ENCODE assay signal across 10 mouse cellular contexts in genomic region chr10:80003374-80004232, GRCm38 (mm10). TPM values are rescaled to one million over a fixed set of nuclear protein-coding genes. Genes with fewer than 3 reads are reported as not detected.
DNase-seq lines count a peak whose midpoint lies in the region; ATAC-seq lines count a peak whose summit lies in the region.
"Had no signal": no experiment of that assay in that cellular context is flagged by ENCODE, and none has a peak within 500 bp of the region (broad histone marks: within the 10 kb centered on the region; RNA-seq: fewer than 3 reads in every experiment).

No protein-coding gene starts in this region.

- H3K9me3 ChIP-seq in liver, embryonic 16.5 days (replicated peaks; ENCODE audit: control insufficient read depth, low read length): no peaks in the 10 kb centered on the region
- H3K9me3 ChIP-seq in midbrain, embryonic 15.5 days: no peaks in the 10 kb centered on the region
- H3K9me3 ChIP-seq: neural tube, embryonic 12.5 days had no signal

- peak; percentile 40 for DNase-seq in adrenal gland, adult 2 months
- DNase-seq in adrenal gland, postnatal 10 days: no peak
- DNase-seq in 3134 (ENCODE audit: extremely low read depth, insufficient read length, low spot score): peak; percentile 69
- DNase-seq in right cerebral cortex, postnatal 25 days: no peak
- DNase-seq in frontal cortex, postnatal 10 days (ENCODE audit: low spot score in 2 of 2): no peak

- WGBS in liver, embryonic 16.5 days (ENCODE audit: insufficient replicate concordance): 41% methylated on average over 9 of the region's 9 CpGs
- 68% methylated on average over 9 of the region's 9 CpGs for WGBS in midbrain, embryonic 15.5 days

- H3K27me3 ChIP-seq in liver, embryonic 16.5 days (ENCODE audit: control insufficient read depth, insufficient read depth, low read depth, low read length): no peaks in the 10 kb centered on the region
- peaks cover 22% of the 10 kb centered on the region; the same call in 1 of the 2 replicates for H3K27me3 ChIP-seq in midbrain, embryonic 15.5 days (replicated peaks)

- ATAC-seq in erythroblast, adult 5-6 weeks (replicated peaks; ENCODE audit: low FRiP score, poor library complexity, severe bottlenecking): peak; percentile 38
- ATAC-seq in liver, embryonic 16.5 days (ENCODE audit: low read depth): peak; percentile 47
- no peak for ATAC-seq in midbrain, embryonic 15.5 days (replicated peaks)

- 0 out of 2 replicates have a peak overlapping the region, but pooled peaks have one; percentile 5 for H3K9ac ChIP-seq in liver, embryonic 16.5 days (ENCODE audit: low read depth, low read length)
- H3K9ac ChIP-seq in midbrain, embryonic 15.5 days: no peak overlapping the region
- H3K9ac ChIP-seq: neural tube, embryonic 12.5 days had no signal

- peaks cover 33% of the 10 kb centered on the region for H3K4me1 ChIP-seq in liver, embryonic 16.5 days (ENCODE audit: control insufficient read depth, low read depth, low read length)
- no peaks in the 10 kb centered on the region for H3K4me1 ChIP-seq in midbrain, embryonic 15.5 days

- peak overlapping the region; percentile 45 for H3K27ac ChIP-seq in liver, embryonic 16.5 days (ENCODE audit: low read length)
- H3K27ac ChIP-seq in midbrain, embryonic 15.5 days: no peak overlapping the region
- H3K27ac ChIP-seq: neural tube, embryonic 12.5 days had no signal

- H3K4me2 ChIP-seq in liver, embryonic 16.5 days (ENCODE audit: low read depth, low read length): no peak overlapping the region
- no peak overlapping the region for H3K4me2 ChIP-seq in midbrain, embryonic 15.5 days

- H3K36me3 ChIP-seq in liver, embryonic 16.5 days (ENCODE audit: control insufficient read depth, insufficient read depth): peaks cover 22% of the 10 kb centered on the region
- no peaks in the 10 kb centered on the region; the same call in 1 of the 2 replicates for H3K36me3 ChIP-seq in midbrain, embryonic 15.5 days (replicated peaks)

- H3K4me3 ChIP-seq in liver, embryonic 16.5 days (ENCODE audit: low read depth, low read length): no peak overlapping the region
- no peak overlapping the region for H3K4me3 ChIP-seq in midbrain, embryonic 15.5 days
- H3K4me3 ChIP-seq: neural tube, embryonic 12.5 days had no signal

RNA-seq across cellular contexts. Expression of gene Abca7, which starts 7.3 kb away (rescaled TPM):
- total RNA-seq in adrenal gland, adult 2 months (2021): 10 to 100 TPM; 18.4 to 22.9 TPM
- polyA plus RNA-seq in adrenal gland, adult 2 months (2012; rRNA removed): 28.6 TPM in 2 replicates
- total RNA-seq in adrenal gland, postnatal 10 days (2021): 10 to 100 TPM; 16.0 to 19.8 TPM
- 14.4 and 18.2 TPM in 2 replicates for total RNA-seq in erythroblast, adult 5-6 weeks (2015; ENCODE audit: low replicate concordance)
- total RNA-seq in erythroblast, adult 5-6 weeks (2017; ENCODE audit: low replicate concordance): 19.4 and 27.7 TPM in 2 replicates
- polyA plus RNA-seq in liver, embryonic 16.5 days (2015; fragmentation: Nextera tagmentation; extraction: Ambion mirVana): 8.6 and 9.0 TPM in 2 replicates
- 4.4 and 4.8 TPM in 2 replicates for polyA plus RNA-seq in midbrain, embryonic 15.5 days (2015; fragmentation: Nextera tagmentation; extraction: Ambion mirVana)

RNA-seq across cellular contexts. Expression of gene Arhgap45, which starts 12.8 kb away (rescaled TPM):
- 1 to 10 TPM; 3.9 to 6.7 TPM for total RNA-seq in adrenal gland, adult 2 months (2021)
- polyA plus RNA-seq in adrenal gland, adult 2 months (2012; rRNA removed): 11.0 and 14.6 TPM in 2 replicates
- total RNA-seq in adrenal gland, postnatal 10 days (2021): 10 to 100 TPM; 11.9 to 12.7 TPM
- 23.1 and 31.6 TPM in 2 replicates for total RNA-seq in erythroblast, adult 5-6 weeks (2015; ENCODE audit: low replicate concordance)
- 28.6 and 35.8 TPM in 2 replicates for total RNA-seq in erythroblast, adult 5-6 weeks (2017; ENCODE audit: low replicate concordance)
- polyA plus RNA-seq in liver, embryonic 16.5 days (2015; fragmentation: Nextera tagmentation; extraction: Ambion mirVana): 16.6 and 17.3 TPM in 2 replicates
- 1.9 and 2.2 TPM in 2 replicates for polyA plus RNA-seq in midbrain, embryonic 15.5 days (2015; fragmentation: Nextera tagmentation; extraction: Ambion mirVana)

RNA-seq across cellular contexts. Expression of gene Cnn2, which starts 15.2 kb away (rescaled TPM):
- total RNA-seq in adrenal gland, adult 2 months (2021): 10 to 100 TPM; 29.5 to 50.1 TPM
- 53.0 and 58.8 TPM in 2 replicates for polyA plus RNA-seq in adrenal gland, adult 2 months (2012; rRNA removed)
- 10 to 100 TPM; 46.8 to 57.8 TPM for total RNA-seq in adrenal gland, postnatal 10 days (2021)
- total RNA-seq in erythroblast, adult 5-6 weeks (2015; ENCODE audit: low replicate concordance): 33.8 and 46.6 TPM in 2 replicates
- total RNA-seq in erythroblast, adult 5-6 weeks (2017; ENCODE audit: low replicate concordance): 30.0 and 73.0 TPM in 2 replicates
- 42.5 and 44.9 TPM in 2 replicates for polyA plus RNA-seq in liver, embryonic 16.5 days (2015; fragmentation: Nextera tagmentation; extraction: Ambion mirVana)
- polyA plus RNA-seq in midbrain, embryonic 15.5 days (2015; fragmentation: Nextera tagmentation; extraction: Ambion mirVana): 28.6 and 34.4 TPM in 2 replicates

RNA-seq across cellular contexts. Expression of gene Tmem259, which starts 19.5 kb away (rescaled TPM):
- 100 to 1,000 TPM; 142 to 143 TPM for total RNA-seq in adrenal gland, adult 2 months (2021)
- 619 and 624 TPM in 2 replicates for polyA plus RNA-seq in adrenal gland, adult 2 months (2012; rRNA removed)
- 100 to 1,000 TPM; 143 to 146 TPM for total RNA-seq in adrenal gland, postnatal 10 days (2021)
- total RNA-seq in erythroblast, adult 5-6 weeks (2015; ENCODE audit: low replicate concordance): 13.6 and 29.6 TPM in 2 replicates
- total RNA-seq in erythroblast, adult 5-6 weeks (2017; ENCODE audit: low replicate concordance): 12.8 and 22.6 TPM in 2 replicates
- 3.0 and 4.8 TPM in 2 replicates for polyA plus RNA-seq in liver, embryonic 16.5 days (2015; fragmentation: Nextera tagmentation; extraction: Ambion mirVana)
- 24.3 and 28.3 TPM in 2 replicates for polyA plus RNA-seq in midbrain, embryonic 15.5 days (2015; fragmentation: Nextera tagmentation; extraction: Ambion mirVana)

RNA-seq across cellular contexts. Expression of gene Grin3b, which starts 33.1 kb away (rescaled TPM):
- total RNA-seq in adrenal gland, adult 2 months (2021): under 1 TPM in 1 of 2 experiments, not detected in 1; 0.31 TPM
- 0.09 and 0.17 TPM in 2 replicates for polyA plus RNA-seq in adrenal gland, adult 2 months (2012; rRNA removed)
- total RNA-seq in adrenal gland, postnatal 10 days (2021): under 1 TPM; 0.27 to 0.36 TPM
- total RNA-seq in erythroblast, adult 5-6 weeks (2015; ENCODE audit: low replicate concordance): not detected in 2 replicates
- total RNA-seq in erythroblast, adult 5-6 weeks (2017; ENCODE audit: low replicate concordance): not detected in 2 replicates
- 0.08 TPM in 1 of 2 replicates, not detected in the other for polyA plus RNA-seq in liver, embryonic 16.5 days (2015; fragmentation: Nextera tagmentation; extraction: Ambion mirVana)
- polyA plus RNA-seq in midbrain, embryonic 15.5 days (2015; fragmentation: Nextera tagmentation; extraction: Ambion mirVana): 0.34 and 0.66 TPM in 2 replicates
- polyA plus RNA-seq: small intestine, adult 2 months had no signal

Comparison
In these comparisons a context has a peak if more than half of its experiments do, and no peak if none do; other contexts are left out.
1. DNase-seq: peak in adrenal gland, adult 2 months (single experiment) and 3134 (single experiment); none in adrenal gland, postnatal 10 days (single experiment), right cerebral cortex, postnatal 25 days (single experiment) and frontal cortex, postnatal 10 days (0 of 2).